Mouse (Mus musculus): ENCODE results near the gene Clip2. TPM values are rescaled to one million over a fixed set of nuclear protein-coding genes. Genes with fewer than 3 reads are reported as not detected.

The Clip2 gene
- total and polyA plus RNA-seq, 3 experiments = 3.5 to 7.4 TPM; not detected in 1

DNA sequence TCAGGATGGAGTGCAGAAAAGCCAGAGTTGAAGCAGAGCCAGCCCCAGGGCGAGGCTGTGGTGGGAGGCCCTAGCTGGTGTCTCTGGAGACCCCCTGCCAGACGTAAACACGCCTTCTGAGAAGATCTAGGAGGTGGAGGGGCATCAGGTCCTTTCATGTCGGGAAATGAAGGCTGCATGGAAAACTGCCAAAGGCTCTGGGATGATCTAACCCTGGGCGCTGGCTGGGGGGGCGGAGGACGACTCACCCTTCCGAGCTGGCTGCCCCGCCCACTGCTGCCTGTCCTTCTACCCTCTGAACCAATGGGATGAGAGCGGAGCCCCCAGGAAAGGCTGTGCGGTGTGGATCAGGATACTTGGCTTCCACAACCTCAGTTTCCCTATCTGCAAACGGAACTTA lies 112.1 kb downstream of the Clip2 start:
- peak; percentile 12 for DNase-seq (ENCODE audit: low read depth, low spot score)
- Histone ChIP-seq H3K79me2 (ENCODE audit: control insufficient read depth, insufficient read depth, low read length, poor library complexity) (no peaks in the 10 kb centered on the region), H3K4me3 (ENCODE audit: control insufficient read depth in 1 of 2, insufficient read depth in 1 of 2, low read depth in 2 of 2, low read length in 2 of 2) (no peak overlapping the region), H3K4me1 (ENCODE audit: control insufficient read depth in 1 of 2, insufficient read depth in 2 of 2, low read length in 2 of 2) (no peaks in the 10 kb centered on the region), H3K9me3 (replicated peaks; ENCODE audit: insufficient read depth, low read length) (no peaks in the 10 kb centered on the region), H3K9ac (ENCODE audit: control insufficient read depth, low read depth, low read length, poor library complexity, severe bottlenecking) (no peak overlapping the region), H3K27me3 (ENCODE audit: control insufficient read depth in 1 of 2, insufficient read depth in 2 of 2, low read length in 2 of 2) (no peaks in the 10 kb centered on the region), H3K36me3 (ENCODE audit: control insufficient read depth in 1 of 2, insufficient read depth in 2 of 2, low read length in 2 of 2) (no peaks in the 10 kb centered on the region), H3K27ac (ENCODE audit: control insufficient read depth, low read depth, low read length) (no peak overlapping the region)
- TF ChIP-seq MAZ (IDR thresholded peaks at IDR 0.05; ENCODE audit: low read depth, low read length) = no peak
- no peak for TF ChIP-seq MYC (IDR thresholded peaks at IDR 0.05; ENCODE audit: low read depth, low read length)
- no peak for TF ChIP-seq POLR2AphosphoS5 (IDR thresholded peaks at IDR 0.05; ENCODE audit: borderline replicate concordance, low read depth, low read length)
- no peak for TF ChIP-seq TAL1 (IDR thresholded peaks at IDR 0.05; ENCODE audit: low read length)
- TF ChIP-seq GATA1 (IDR thresholded peaks at IDR 0.05; ENCODE audit: low read depth, low read length) = no peak
- no peak for TF ChIP-seq MAX (IDR thresholded peaks at IDR 0.05; ENCODE audit: low read length)
- no peak for TF ChIP-seq HCFC1 (IDR thresholded peaks at IDR 0.05; ENCODE audit: low read depth, low read length)
- TF ChIP-seq ZNF384 (IDR thresholded peaks at IDR 0.05; ENCODE audit: low read depth, low read length) = no peak
- no peak for TF ChIP-seq TCF12 (IDR thresholded peaks at IDR 0.05; ENCODE audit: low read depth, low read length)
- TF ChIP-seq ZMIZ1 (IDR thresholded peaks at IDR 0.05; ENCODE audit: low read depth, low read length) = no peak
- no peak for TF ChIP-seq POLR2A (IDR thresholded peaks at IDR 0.05; ENCODE audit: control insufficient read depth in 1 of 2, insufficient read depth in 1 of 2, low read depth in 1 of 2, low read length in 2 of 2, poor library complexity in 1 of 2)
- TF ChIP-seq RAD21 (IDR thresholded peaks at IDR 0.05; ENCODE audit: low read depth, low read length) = no peak
- TF ChIP-seq UBTF (IDR thresholded peaks at IDR 0.05; ENCODE audit: borderline replicate concordance, insufficient read depth, low read depth, low read length) = no peak
- no peak for TF ChIP-seq BHLHE40 (IDR thresholded peaks at IDR 0.05; ENCODE audit: borderline replicate concordance, low read depth, low read length)
- no peak for TF ChIP-seq ZC3H11A (IDR thresholded peaks at IDR 0.05; ENCODE audit: low read depth, low read length)
- TF ChIP-seq RCOR1 (IDR thresholded peaks at IDR 0.05; ENCODE audit: low read depth, low read length) = no peak
- TF ChIP-seq POLR2AphosphoS2 (IDR thresholded peaks at IDR 0.05; ENCODE audit: low read length) = no peak
- no peak for TF ChIP-seq E2F4 (IDR thresholded peaks at IDR 0.05; ENCODE audit: borderline replicate concordance, low read depth, low read length)
- no peak for TF ChIP-seq CHD1 (IDR thresholded peaks at IDR 0.05; ENCODE audit: low read depth, low read length)
- TF ChIP-seq TBP (IDR thresholded peaks at IDR 0.05; ENCODE audit: low read depth, low read length) = no peak

DNA sequence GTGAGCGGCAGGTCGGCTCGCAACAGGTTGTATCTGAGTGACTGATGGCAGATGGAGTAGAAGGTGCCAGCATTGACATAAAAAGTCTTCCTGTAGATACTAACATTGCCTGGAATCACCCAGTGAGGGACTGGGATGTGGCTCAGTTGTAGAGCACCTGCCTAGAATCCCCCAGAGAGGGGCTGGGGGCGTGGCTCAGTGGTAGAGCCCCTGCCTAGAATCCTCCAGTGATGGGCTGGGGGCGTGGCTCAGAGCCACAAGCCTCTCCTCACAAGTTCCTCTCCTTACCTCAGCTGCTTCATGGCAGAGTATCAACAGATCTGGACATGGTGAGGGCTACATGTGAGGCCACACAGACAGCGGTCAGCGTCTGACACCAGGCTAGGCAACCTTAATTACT lies 112.8 kb downstream of the Clip2 start:
- no peaks in the 10 kb centered on the region for H3K9me3 ChIP-seq (replicated peaks; ENCODE audit: insufficient read depth, low read length)
- H3K79me2 ChIP-seq (ENCODE audit: control insufficient read depth, insufficient read depth, low read length, poor library complexity) = no peaks in the 10 kb centered on the region
- H3K36me3 ChIP-seq (ENCODE audit: control insufficient read depth in 1 of 2, insufficient read depth in 2 of 2, low read length in 2 of 2) = no peaks in the 10 kb centered on the region
- no peak overlapping the region for H3K9ac ChIP-seq (ENCODE audit: control insufficient read depth, low read depth, low read length, poor library complexity, severe bottlenecking)
- H3K4me3 ChIP-seq (ENCODE audit: control insufficient read depth in 1 of 2, insufficient read depth in 1 of 2, low read depth in 2 of 2, low read length in 2 of 2) = no peak overlapping the region
- no peak overlapping the region for H3K27ac ChIP-seq (ENCODE audit: control insufficient read depth, low read depth, low read length)
- H3K27me3 ChIP-seq (ENCODE audit: control insufficient read depth in 1 of 2, insufficient read depth in 2 of 2, low read length in 2 of 2) = no peaks in the 10 kb centered on the region
- H3K4me1 ChIP-seq (ENCODE audit: control insufficient read depth in 1 of 2, insufficient read depth in 2 of 2, low read length in 2 of 2) = no peaks in the 10 kb centered on the region
- TF ChIP-seq POLR2AphosphoS2 (IDR thresholded peaks at IDR 0.05; ENCODE audit: low read length) = no peak
- DNase-seq (ENCODE audit: low read depth, low spot score) = no peak

Other genes starting within 250 kb of the Clip2 start
- gene Gtf2i, start 237.7 kb downstream of the Clip2 start, total RNA-seq (2012; rRNA removed) = 46.7 and 47.2 TPM in 2 replicates
- gene Gtf2i, start 237.7 kb downstream of the Clip2 start, polyA plus RNA-seq (2012; ENCODE audit: insufficient read depth in 1 of 2, insufficient read length in 2 of 2, low read depth in 1 of 2, low replicate concordance in 2 of 2, missing spikeins in 1 of 2) = 100 to 1,000 TPM; 128 to 151 TPM
- 15.2 and 17.5 TPM in 2 replicates for gene Gtf2ird1, start 95.7 kb downstream of the Clip2 start, total RNA-seq (2012; rRNA removed)
- gene Gtf2ird1, start 95.7 kb downstream of the Clip2 start, polyA plus RNA-seq (2012; ENCODE audit: insufficient read depth in 1 of 2, insufficient read length in 2 of 2, low read depth in 1 of 2, low replicate concordance in 2 of 2, missing spikeins in 1 of 2) = 10 to 100 TPM in 1 of 2 experiments, not detected in 1; 54.7 TPM
- gene Syna, start 7.7 kb upstream of the Clip2 start, total RNA-seq (2012; rRNA removed) = 0.07 TPM in 1 of 2 replicates, not detected in the other
- under 1 TPM in 1 of 2 experiments, not detected in 1; 0.21 TPM for gene Syna, start 7.7 kb upstream of the Clip2 start, polyA plus RNA-seq (2012; ENCODE audit: insufficient read depth in 1 of 2, insufficient read length in 2 of 2, low read depth in 1 of 2, low replicate concordance in 2 of 2, missing spikeins in 1 of 2)
- gene Rfc2, start 28.9 kb upstream of the Clip2 start, total RNA-seq (2012; rRNA removed) = 268 and 304 TPM in 2 replicates
- gene Rfc2, start 28.9 kb upstream of the Clip2 start, polyA plus RNA-seq (2012; ENCODE audit: insufficient read depth in 1 of 2, insufficient read length in 2 of 2, low read depth in 1 of 2, low replicate concordance in 2 of 2, missing spikeins in 1 of 2) = 100 to 1,000 TPM in 1 of 2 experiments, not detected in 1; 424 TPM
- 0.46 and 0.92 TPM in 2 replicates for gene Lat2, start 62.6 kb upstream of the Clip2 start, total RNA-seq (2012; rRNA removed)
- gene Lat2, start 62.6 kb upstream of the Clip2 start, polyA plus RNA-seq (2012; ENCODE audit: insufficient read depth in 1 of 2, insufficient read length in 2 of 2, low read depth in 1 of 2, low replicate concordance in 2 of 2, missing spikeins in 1 of 2) = under 1 TPM in 1 of 2 experiments, not detected in 1; 0.79 TPM
- gene Eif4h, start 87.1 kb upstream of the Clip2 start, total RNA-seq (2012; rRNA removed) = 451 and 471 TPM in 2 replicates
- gene Eif4h, start 87.1 kb upstream of the Clip2 start, polyA plus RNA-seq (2012; ENCODE audit: insufficient read depth in 1 of 2, insufficient read length in 2 of 2, low read depth in 1 of 2, low replicate concordance in 2 of 2, missing spikeins in 1 of 2) = 100 to 1,000 TPM; 167 to 515 TPM
- gene Limk1, start 136.2 kb upstream of the Clip2 start, total RNA-seq (2012; rRNA removed) = 5.6 and 7.3 TPM in 2 replicates
- 10 to 100 TPM in 1 of 2 experiments, not detected in 1; 14.8 TPM for gene Limk1, start 136.2 kb upstream of the Clip2 start, polyA plus RNA-seq (2012; ENCODE audit: insufficient read depth in 1 of 2, insufficient read length in 2 of 2, low read depth in 1 of 2, low replicate concordance in 2 of 2, missing spikeins in 1 of 2)
- not detected in 2 replicates for gene Eln, start 194.9 kb upstream of the Clip2 start, total RNA-seq (2012; rRNA removed)
- gene Eln, start 194.9 kb upstream of the Clip2 start, polyA plus RNA-seq (2012; ENCODE audit: insufficient read depth in 1 of 2, insufficient read length in 2 of 2, low read depth in 1 of 2, low replicate concordance in 2 of 2, missing spikeins in 1 of 2) = not detected

All from MEL (cell line).